Mouse (Mus musculus) liver, adult (tissue): Measurements from ENCODE around the gene Rps25.
A peak's percentile ranks its signal among the peaks of the same experiment; 100 is the strongest.

ENCODE experiments used
- GATA4 ChIP-seq: IDR thresholded peaks from 2 replicates; pipeline ENCODE4 v1.6.1; 2014; ENCODE audit warnings: mild to moderate bottlenecking, low read length; ENCODE audit not compliant: insufficient replicate concordance

Rps25 gene

DNA sequence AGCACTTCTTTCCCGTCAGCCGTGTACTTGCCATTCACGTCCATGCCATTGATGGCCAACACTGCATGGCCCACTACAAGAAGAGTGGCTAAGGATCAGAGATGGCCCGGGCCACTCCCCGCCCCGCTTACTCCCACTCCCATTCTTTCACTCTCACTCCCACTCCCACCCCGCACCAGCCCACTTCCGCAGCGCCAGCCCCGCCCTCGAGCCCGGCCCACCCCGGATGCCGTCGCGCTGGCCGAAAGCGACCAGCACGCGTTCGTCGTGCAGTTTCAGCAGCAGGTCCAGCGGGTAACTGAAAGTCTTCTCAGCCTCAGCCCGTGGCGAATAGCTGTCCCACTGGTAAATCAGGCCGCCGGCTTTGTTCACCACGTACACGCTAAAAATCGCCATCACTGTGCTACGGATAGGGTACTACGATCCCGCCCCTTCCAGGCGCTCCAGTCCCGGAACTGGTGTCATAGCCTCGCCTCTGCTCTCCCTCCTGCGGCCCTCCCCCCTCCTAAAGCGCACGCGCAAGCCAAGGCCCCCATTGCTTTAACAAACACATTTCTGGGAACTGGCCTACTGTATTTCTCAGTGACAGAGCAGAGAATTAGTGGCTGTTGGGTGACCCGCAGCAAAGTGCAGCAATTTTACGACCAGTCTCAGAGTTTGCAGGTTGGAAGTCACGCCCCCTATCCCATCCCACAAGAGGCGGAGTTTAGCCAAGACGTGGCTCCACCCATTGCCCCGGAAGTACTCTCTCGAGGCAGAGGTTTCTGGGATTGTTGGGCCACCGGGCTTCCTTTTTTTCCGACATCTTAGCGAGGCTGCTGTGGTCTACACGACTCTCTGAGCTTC lies at the start of gene Rps25, which contains the start of gene Trappc4:
Gene Rps25 (plus strand): TSS at position 234 of the 846 bp plus-strand sequence.
Gene Trappc4 (minus strand): TSS at position 695 of the 846 bp plus-strand sequence.
- TF ChIP-seq GATA4: no peak

DNA sequence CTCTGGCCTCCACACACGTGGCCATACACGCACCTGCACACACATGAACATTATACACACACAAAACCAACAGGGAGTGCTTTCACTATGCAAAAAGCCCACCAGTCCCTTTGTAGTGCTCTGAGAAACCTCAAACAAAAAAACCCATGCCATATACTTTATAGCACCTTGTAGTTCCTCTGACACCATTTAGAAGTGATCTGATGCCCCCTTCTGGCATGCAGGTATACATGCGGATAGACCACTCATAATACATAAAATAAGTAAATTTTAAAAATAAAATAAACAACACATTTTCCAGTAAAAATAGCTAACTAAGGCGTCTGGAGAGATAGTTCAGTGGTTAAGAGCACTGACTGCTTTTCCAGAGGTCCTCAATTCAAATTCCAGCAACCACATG lies 49.7 kb upstream of the Rps25 start:
- TF ChIP-seq GATA4: no peak

DNA sequence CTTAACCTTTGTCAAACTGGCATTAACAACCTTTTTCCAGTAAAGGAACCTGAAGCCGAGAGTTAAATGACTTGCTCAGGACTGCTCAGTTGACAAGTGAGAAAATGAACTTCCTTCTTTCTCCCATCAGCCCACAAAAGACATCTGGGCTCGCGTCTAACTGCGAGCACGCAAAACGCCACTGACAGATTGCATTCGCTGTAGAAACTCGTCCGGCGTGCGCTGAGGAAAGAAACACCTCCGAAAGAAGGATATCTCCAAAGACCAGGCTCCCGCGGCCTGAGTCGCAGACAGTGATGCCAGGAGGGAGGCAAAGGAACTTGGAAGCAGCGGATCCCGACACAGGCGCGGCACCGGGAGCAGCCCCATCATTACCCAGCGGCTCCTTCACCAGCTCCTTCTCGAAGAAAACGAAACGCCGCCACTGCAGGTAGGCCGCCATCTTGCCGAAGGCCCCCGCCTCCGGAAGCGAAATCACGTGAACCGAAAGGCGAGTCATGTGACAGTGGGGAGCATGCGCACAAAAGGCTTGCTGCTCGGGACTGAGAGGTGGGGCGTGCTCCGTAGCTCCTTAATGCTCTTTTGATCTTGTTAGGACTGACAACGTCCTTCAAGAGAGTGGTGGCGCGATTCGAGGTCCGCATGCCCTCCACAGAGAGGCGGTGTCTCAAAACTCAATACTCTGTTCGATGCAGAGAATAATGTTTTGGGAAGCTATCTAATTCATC lies 45.6 kb upstream of the Rps25 start, which contains the start of gene Vps11:
Gene Vps11 (minus strand): TSS at position 481 of the 728 bp plus-strand sequence.
- TF ChIP-seq GATA4: peak; percentile 32; the same call in 1 of the 2 replicates

DNA sequence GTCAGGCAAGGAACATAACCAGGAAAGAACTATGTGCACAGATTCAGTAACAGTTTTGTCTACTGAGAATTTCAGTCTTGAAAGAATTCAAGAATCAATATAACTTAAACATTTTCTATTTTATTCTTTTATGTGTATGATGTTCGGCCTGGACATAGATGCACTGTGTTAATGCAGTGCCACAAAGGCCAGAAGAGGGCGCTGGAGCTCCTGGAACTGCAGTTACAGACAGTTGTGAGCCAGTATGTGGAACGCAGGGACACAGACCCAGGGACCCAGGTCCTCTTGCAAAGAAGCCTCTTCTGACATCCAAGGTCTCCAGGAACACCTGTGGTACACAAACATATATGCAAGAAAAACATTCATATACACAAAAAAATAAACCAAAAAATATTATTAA lies 42.5 kb upstream of the Rps25 start:
- TF ChIP-seq GATA4: no peak

DNA sequence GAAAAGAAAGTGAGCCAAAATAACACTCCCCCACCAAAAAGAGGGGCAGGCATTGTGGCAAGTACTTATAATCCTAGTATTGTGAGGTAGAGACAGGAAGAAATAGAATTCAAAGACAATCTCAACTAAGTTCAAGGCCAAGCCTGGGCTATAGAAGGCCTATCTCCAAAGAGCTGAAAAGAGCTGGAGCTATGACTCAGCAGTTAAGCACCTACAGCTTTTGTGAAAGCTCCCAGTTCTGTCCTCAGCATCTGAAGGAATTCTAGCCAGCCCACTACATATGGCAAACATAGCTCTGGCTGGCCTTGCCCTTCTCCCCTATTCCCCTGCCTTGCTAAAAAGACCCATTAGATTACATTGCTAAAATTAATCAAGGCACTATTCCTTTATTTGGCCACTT lies 33.6 kb upstream of the Rps25 start:
- TF ChIP-seq GATA4: no peak

DNA sequence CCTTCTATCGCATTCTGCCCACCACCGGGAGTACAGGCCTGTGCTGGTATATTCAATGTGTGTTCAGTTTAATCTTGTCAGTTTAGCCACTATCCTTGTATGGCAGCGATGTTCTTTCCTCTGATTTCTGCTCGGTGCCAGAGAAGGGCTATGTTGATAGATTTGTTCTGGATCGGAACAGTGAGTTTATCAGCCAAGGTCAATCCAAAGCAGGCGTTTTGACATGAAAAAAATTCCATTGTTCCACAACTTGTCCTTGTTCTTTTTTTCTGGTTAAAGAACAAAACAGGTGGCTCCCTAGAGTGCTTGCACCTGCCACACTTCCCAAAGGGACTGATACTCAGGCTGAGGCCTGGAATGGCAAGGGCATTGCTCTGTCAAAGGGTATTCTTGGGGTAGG lies 30.8 kb upstream of the Rps25 start:
- no peak for TF ChIP-seq GATA4

DNA sequence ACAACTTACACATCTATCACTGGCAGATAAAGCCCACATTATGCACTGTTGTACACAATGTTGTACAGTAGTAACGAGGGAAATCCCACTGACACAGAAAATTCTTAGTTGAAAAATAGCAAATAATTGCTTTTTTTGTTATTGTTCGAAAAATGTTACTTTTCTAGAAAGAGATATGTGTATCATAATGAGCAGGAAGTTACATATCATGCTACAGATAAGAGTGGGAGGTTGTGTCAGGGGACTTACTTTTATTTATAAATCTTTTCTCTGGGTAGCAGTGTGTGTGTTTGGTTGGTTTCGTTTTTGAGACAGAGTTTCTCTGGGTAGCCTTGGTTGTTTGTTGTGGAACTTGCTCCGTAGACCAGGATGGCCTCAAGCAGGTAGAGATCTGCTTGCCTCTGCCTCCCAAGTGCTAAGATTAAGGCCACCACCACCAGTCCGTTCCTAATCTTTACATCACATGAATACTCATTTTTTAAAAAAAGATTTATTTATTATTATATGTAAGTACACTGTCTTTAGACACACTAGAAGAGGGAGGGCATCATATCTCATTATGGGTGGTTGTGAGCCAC lies 28.7 kb upstream of the Rps25 start:
- TF ChIP-seq GATA4: no peak

DNA sequence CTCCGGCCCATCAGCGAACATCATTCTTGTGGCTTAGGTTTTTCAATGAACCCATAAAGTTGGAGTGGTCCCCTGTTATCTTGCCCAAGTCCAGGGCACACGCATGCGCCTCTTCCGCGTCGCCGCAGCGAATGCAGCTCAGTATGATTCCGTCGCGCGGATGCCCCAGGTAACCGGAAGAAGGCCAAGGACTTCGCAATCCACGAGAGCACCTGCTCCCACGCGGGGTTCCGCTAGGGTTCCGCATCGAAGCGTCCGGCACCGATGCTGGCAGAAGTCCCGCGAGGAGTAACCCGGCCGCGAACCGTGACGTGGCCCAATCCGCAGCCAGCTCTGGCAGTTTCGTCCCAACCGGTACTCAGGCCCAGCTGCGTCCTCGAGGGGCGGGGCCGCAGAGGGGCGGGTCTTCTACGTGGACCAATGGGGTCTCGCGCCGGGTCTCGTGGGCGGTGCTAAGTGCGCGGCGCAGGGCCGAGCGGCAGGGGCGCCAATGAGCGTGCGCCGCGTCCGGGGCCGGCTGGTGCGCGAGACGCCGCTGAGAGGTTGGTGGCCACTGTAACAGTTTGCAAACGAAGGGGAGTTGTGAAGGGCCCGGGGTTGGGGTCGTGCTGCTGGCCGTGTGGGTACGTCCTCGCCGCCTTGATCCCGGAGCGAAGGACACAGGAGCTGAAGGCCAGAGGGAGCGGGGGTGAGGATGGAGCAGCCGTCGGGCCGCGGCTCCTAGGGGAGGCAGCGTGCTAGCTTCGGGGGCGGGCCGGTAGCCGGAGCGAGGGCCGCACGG lies 27.7 kb upstream of the Rps25 start, which contains the start of gene Hyou1:
Gene Hyou1 (plus strand): TSS at position 437 of the 781 bp plus-strand sequence.
- TF ChIP-seq GATA4: peak; percentile 76; the same call in 1 of the 2 replicates

DNA sequence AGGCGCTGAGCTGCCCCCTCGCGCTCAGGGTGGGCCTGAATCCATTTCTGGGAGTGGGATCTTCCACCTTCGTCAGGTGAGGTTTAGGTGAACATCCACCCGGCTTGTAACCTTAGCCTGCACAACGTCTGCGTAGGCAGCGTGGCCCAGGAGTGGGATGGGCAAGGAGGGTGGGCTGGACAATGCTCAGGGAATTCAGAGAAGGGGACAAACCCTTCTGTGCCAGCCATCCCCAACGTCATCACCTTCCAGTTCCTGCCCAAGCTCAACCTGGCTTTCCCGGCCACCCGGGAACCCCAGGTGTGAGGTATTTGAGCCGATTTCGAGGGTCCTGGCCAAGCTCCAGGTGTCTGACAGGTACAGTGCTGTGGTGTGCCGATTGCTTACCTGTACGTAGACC lies 27.1 kb upstream of the Rps25 start:
- no peak for TF ChIP-seq GATA4

DNA sequence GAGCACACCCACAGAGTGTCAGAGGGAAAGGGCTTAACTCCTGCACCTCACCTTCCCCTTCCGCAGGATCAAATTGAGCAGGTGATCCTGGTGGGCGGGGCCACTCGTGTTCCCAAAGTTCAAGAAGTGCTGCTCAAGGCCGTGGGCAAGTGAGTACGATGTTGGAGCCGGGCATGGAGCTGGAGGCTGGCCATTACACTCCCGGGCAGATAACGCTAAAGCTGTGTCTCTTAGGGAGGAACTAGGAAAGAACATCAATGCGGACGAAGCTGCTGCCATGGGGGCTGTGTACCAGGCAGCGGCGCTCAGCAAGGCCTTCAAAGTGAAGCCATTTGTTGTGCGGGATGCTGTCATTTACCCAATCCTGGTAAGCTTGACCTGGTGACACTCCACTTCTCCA lies 22.3 kb upstream of the Rps25 start:
- TF ChIP-seq GATA4: no peak

DNA sequence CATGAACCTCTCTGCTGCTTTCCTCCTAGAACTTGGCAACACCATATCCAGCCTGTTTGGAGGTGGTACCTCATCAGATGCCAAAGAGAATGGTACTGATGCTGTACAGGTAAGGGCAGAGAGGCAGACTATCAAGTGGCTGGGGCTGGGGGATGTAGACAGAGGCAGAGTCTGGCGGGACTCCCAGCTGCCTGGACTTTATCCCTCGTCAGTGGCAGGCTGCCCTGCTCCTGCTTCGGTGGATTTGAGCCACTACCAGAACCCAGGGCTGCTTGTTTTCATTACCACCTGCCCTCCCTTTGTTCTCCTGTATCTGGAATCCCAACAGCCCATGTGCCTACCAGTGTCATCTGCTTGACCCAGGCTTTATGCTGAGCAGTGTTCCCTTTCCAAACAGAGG lies 19.7 kb upstream of the Rps25 start:
- TF ChIP-seq GATA4: no peak

DNA sequence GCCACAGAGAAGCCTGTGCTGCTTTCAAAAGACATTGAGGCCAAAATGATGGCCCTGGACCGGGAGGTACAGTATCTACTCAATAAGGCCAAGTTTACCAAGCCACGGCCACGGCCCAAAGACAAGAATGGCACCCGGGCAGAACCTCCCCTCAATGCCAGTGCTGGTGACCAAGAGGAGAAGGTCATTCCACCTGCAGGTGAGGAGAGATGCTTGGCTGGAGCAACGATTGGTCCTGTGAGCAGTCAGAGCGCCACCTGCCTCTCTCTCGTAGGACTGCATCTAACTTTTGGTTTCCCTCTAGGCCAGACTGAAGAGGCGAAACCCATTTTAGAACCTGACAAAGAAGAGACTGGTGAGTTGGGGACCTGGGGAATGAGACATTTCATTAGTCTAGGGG lies 17.7 kb upstream of the Rps25 start:
- no peak for TF ChIP-seq GATA4

DNA sequence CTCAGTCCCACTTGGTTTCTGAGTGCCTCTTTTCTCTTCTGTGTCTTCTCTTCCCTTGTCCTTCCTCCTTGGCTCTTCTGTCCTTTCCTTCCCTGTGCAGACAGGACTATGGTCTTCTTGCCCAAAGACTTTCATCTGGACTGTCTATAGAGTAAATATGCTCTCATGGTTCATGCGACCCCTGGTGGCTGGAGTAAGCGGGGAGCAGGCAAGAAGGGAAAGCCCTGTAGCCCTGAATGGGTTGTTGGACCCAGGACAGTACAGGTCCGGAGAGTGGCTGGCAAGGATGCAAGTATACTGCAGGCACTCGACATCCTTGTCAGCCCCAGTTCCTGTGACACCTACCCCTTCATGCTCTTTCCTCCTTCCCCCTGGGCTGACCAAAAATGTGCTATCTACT lies 15.5 kb upstream of the Rps25 start:
- no peak for TF ChIP-seq GATA4

DNA sequence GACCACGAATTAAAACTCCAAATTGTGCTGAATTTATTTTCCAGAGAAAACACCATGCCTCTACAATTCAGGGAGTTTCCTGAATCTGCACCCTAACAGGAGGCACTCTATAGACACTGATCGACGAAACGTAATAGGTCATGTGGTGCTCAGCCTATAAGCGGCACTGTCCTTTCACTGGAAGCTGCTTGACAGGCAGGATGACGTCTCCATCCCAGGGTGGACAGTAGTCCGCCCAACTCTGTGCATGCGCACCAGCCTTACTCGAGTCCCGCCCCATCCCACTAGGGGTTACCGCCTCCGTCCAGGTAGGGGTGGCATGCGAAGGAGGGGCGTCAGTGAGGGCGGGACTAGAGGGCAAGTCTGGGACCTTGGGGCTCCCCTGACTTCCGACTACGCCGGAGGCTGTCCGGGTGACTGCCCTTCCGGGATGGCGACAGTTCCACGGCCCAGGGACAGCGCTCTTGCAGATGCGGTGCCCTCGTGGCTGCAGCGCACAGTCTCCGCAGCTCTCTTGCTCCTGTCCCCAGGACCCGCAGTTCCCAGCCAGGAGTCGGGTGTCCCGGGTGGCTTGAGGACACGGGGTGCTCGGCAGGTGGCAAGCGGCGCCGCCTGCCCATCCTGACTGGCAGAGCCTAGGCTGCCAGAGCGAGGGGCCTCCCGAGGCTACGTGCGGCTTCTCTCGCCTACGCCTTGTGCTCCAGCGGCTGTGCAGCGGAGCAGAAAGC lies 10.1 kb upstream of the Rps25 start, which contains the start of gene Slc37a4:
Gene Slc37a4 (plus strand): TSS at position 169 of the 728 bp plus-strand sequence.
- no peak; the same call in 1 of the 2 replicates for TF ChIP-seq GATA4
